ENCODE assay signal across 8 mouse cellular contexts in genomic region chr11:119267768-119268556, GRCm38 (mm10). TPM values are rescaled to one million over a fixed set of nuclear protein-coding genes. Genes with fewer than 3 reads are reported as not detected.
DNase-seq lines count a peak whose midpoint lies in the region; ATAC-seq lines count a peak whose summit lies in the region.

Gene Gaa (plus strand): TSS chr11:119267887.

- H3K9ac ChIP-seq in hindbrain, embryonic 14.5 days, result peak within 1 kb of the TSS; percentile 73

- H3K9me3 ChIP-seq in hindbrain, embryonic 14.5 days (ENCODE audit: control insufficient read depth, low read length), result no peaks in the 10 kb centered on the region

- peaks cover 17% of the 10 kb centered on the region; the same call in 1 of the 2 replicates for H3K36me3 ChIP-seq in hindbrain, embryonic 14.5 days (replicated peaks; ENCODE audit: control insufficient read depth, insufficient read depth)

- peak; percentile 94 for DNase-seq in R1 (ENCODE audit: low read depth, low spot score)
- peak; percentile 98 to 99 for DNase-seq in cerebellum, postnatal 25 days
- peak; percentile 96 to 98 for DNase-seq in frontal cortex, postnatal 25 days (ENCODE audit: low spot score in 2 of 2)
- DNase-seq in hindbrain, embryonic 14.5 days (ENCODE audit: low spot score), result peak; percentile 99
- peak; percentile 92 to 95 for DNase-seq in layer of hippocampus, postnatal 36 days
- DNase-seq in lung, postnatal 36 days, result peak; percentile 99
- DNase-seq in retina, postnatal 1 day, result peak; percentile 94
- DNase-seq in urinary bladder, adult 18-20 months (ENCODE audit: low spot score in 2 of 2), result peak; percentile 93 to 94

- peak within 1 kb of the TSS; percentile 15; the same call in 1 of the 2 replicates for H3K27ac ChIP-seq in hindbrain, embryonic 14.5 days

- H3K4me2 ChIP-seq in hindbrain, embryonic 14.5 days (replicated peaks), result peak within 1 kb of the TSS; percentile 85

- peak; percentile 85 for ATAC-seq in hindbrain, embryonic 14.5 days (ENCODE audit: low FRiP score)

- H3K4me3 ChIP-seq in hindbrain, embryonic 14.5 days (replicated peaks; ENCODE audit: low read length), result peak within 1 kb of the TSS; percentile 56

- WGBS in hindbrain, embryonic 14.5 days, result 6% methylated on average over 52 of the region's 52 CpGs

- peaks cover 10% of the 10 kb centered on the region for H3K4me1 ChIP-seq in hindbrain, embryonic 14.5 days (replicated peaks; ENCODE audit: control insufficient read depth, insufficient read depth, low read length)

- H3K27me3 ChIP-seq in hindbrain, embryonic 14.5 days (ENCODE audit: control insufficient read depth, insufficient read depth, low read length), result no peaks in the 10 kb centered on the region

RNA-seq across cellular contexts. Expression of gene Gaa, which starts in this region (rescaled TPM):
- 78.7 and 82.4 TPM in 2 replicates for polyA plus RNA-seq in hindbrain, embryonic 14.5 days (2014; fragmentation: Nextera tagmentation; extraction: Ambion mirVana)
- total RNA-seq in layer of hippocampus, postnatal 36 days (2021), result 100 to 1,000 TPM; 294 to 299 TPM

Comparison
In these comparisons a context has a peak if more than half of its experiments do, and no peak if none do; other contexts are left out.
1. Peak in every context shown above with its lines: DNase-seq, ATAC-seq, H3K4me3 ChIP-seq and H3K27ac ChIP-seq.